Mouse (Mus musculus) cortical plate, adult 2 months (tissue): Measurements from ENCODE around the gene Ermard.

Experiments
- CTCF ChIP-seq: fragments of 200-500 bp; IDR thresholded peaks from 2 replicates; pipeline ENCODE4 v1.5.1; 2011; ENCODE audit warnings: mild to moderate bottlenecking, control low read depth, low read length; ENCODE audit not compliant: insufficient read depth; ENCODE audit errors: extremely low read depth
- POLR2A ChIP-seq: fragments of 200-500 bp; IDR thresholded peaks from 2 replicates; pipeline ENCODE4 v1.6.1; 2011; ENCODE audit warnings: mild to moderate bottlenecking, low read length, control low read depth; ENCODE audit not compliant: insufficient read depth; ENCODE audit errors: extremely low read depth

DNA sequence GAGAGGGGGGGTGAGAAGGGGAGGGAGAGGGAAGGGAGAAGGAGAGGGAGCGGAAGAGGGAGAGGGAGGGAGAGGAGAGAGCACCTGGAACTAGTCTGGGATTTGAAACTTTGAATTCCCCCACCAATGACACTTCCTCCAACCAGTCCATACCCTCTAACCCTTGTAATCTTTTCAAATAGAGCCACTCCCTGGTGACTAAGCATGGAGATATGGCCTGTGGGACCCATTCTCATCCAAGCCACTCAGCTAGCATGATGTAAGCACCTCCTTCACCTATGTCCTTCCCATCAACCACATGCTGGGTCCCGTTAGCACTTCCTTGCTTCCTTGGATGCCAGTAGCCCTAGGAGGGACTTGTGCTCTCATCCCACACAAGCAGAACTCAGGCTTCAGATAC is 44.0 kb downstream of the Ermard start:
- no peak for TF ChIP-seq POLR2A
- TF ChIP-seq CTCF: no peak
